Mouse (Mus musculus) central nervous system, embryonic 18 days (tissue): ENCODE measurements around the gene Olfr1269. TPM values are rescaled to one million over a fixed set of nuclear protein-coding genes. Genes with fewer than 3 reads are reported as not detected.

Experiments
- polyA plus RNA-seq: library from polyadenylated mRNA; depleted of rRNA; stranded (reverse); fragments of >200 nt; gene quantifications from 2 replicates; pipeline ENCODE4 v1.2.3, GENCODE M21; 2012; rRNA removed

The Olfr1269 gene
- not detected in 2 replicates for polyA plus RNA-seq

DNA sequence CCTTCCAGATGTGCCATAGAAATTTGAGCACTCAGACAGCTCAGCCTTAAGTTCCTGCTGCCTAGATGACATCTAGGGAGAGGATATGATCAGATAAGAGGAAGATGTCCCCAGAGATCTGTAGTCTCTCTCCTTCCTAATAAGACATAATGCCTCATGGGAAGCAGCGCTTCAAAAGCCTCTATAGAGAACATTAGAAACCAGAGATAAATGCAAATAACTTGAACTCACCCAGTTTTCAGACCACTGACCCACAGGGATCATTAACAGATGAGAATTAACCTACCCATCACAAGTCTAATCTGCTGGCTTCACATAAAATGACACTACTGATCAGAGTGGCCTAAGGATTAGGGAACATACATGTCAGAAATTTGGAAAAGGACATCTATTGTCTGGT lies at the start of gene Olfr1269:
Olfr1269 (minus strand) TSS at position 101 of the 400 bp plus-strand sequence.

DNA sequence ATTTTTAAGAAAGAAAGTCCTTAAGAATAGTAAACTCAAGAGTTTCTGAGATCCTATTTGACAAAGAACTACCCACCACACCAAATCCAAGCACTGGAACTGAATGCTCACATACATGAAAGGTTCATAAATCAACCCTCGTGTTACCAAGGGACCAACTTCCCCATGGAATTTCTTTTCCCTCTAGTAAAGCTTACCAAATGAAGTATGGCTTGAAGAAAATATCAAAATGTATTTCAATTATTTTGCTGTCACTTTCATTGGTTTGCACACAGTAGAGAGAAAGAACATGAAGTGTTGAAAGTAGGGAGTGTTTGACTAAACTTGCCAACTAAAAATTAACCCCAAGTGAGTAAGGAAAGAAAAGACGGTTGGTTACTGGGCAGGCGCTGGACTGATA lies 31.8 kb upstream of the Olfr1269 start, which contains the start of gene Olfr1270:
Olfr1270 (minus strand) TSS at position 101 of the 400 bp plus-strand sequence.

DNA sequence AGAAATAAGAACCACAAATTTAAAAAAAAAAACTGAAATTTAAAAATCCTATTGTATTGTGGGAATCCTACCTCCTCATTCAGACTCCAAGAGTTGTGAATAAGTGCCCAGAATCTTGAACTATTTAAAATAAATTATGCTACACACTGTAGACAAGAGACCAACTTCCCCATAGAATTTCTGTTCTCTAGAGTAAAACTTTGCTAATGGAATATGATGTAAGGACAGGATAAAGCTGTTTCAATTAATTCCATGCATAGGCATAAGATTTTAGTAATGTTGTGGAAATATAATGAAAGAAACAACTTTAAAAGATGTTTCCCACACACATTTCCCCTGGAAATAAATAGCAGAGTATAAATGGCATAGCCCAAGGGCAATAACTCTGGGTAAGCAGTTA lies 21.0 kb upstream of the Olfr1269 start, which contains the start of gene Olfr32:
Olfr32 (minus strand) TSS at position 101 of the 400 bp plus-strand sequence.

Other genes with a start within 250 kb of the Olfr1269 start
- gene Olfr1257, start 243.0 kb downstream of the Olfr1269 start, polyA plus RNA-seq = not detected in 2 replicates
- not detected in 2 replicates for gene Olfr1258, start 194.1 kb downstream of the Olfr1269 start, polyA plus RNA-seq
- 0.01 and 0.09 TPM in 2 replicates for gene Olfr1259, start 172.7 kb downstream of the Olfr1269 start, polyA plus RNA-seq
- gene Olfr1260, start 147.1 kb downstream of the Olfr1269 start, polyA plus RNA-seq = not detected in 2 replicates
- gene Olfr1261, start 130.2 kb downstream of the Olfr1269 start, polyA plus RNA-seq = not detected in 2 replicates
- not detected in 2 replicates for gene Olfr1262, start 121.3 kb downstream of the Olfr1269 start, polyA plus RNA-seq
- gene Olfr1263, start 109.3 kb downstream of the Olfr1269 start, polyA plus RNA-seq = not detected in 2 replicates
- not detected in 2 replicates for gene Olfr1264, start 95.8 kb downstream of the Olfr1269 start, polyA plus RNA-seq
- gene Olfr1265, start 86.1 kb downstream of the Olfr1269 start, polyA plus RNA-seq = not detected in 2 replicates
- not detected in 2 replicates for gene Olfr140, start 57.8 kb downstream of the Olfr1269 start, polyA plus RNA-seq
- 0.04 and 0.10 TPM in 2 replicates for gene Olfr32, start 20.9 kb upstream of the Olfr1269 start, polyA plus RNA-seq
- 0.10 TPM in 1 of 2 replicates, not detected in the other for gene Olfr1270, start 31.7 kb upstream of the Olfr1269 start, polyA plus RNA-seq
- gene Olfr1506, start 103.1 kb upstream of the Olfr1269 start, polyA plus RNA-seq = not detected in 2 replicates
- not detected in 2 replicates for gene Olfr142, start 136.2 kb upstream of the Olfr1269 start, polyA plus RNA-seq
- gene Olfr1271, start 149.6 kb upstream of the Olfr1269 start, polyA plus RNA-seq = not detected in 2 replicates
- not detected in 2 replicates for gene Olfr1272, start 171.4 kb upstream of the Olfr1269 start, polyA plus RNA-seq
- gene Gm13769, start 200.8 kb upstream of the Olfr1269 start, polyA plus RNA-seq = not detected in 2 replicates